Mouse (Mus musculus) Muller cell, postnatal 12 days (primary cell): ENCODE measurements around the gene P2ry2.
A peak's percentile ranks its signal among the peaks of the same experiment; 100 is the strongest.

Experiments
- DNase-seq: peaks from one replicate; pipeline ENCODE4 v3.0.0-alpha.2; 2015; ENCODE audit errors: inconsistent ontology term

The P2ry2 gene

DNA sequence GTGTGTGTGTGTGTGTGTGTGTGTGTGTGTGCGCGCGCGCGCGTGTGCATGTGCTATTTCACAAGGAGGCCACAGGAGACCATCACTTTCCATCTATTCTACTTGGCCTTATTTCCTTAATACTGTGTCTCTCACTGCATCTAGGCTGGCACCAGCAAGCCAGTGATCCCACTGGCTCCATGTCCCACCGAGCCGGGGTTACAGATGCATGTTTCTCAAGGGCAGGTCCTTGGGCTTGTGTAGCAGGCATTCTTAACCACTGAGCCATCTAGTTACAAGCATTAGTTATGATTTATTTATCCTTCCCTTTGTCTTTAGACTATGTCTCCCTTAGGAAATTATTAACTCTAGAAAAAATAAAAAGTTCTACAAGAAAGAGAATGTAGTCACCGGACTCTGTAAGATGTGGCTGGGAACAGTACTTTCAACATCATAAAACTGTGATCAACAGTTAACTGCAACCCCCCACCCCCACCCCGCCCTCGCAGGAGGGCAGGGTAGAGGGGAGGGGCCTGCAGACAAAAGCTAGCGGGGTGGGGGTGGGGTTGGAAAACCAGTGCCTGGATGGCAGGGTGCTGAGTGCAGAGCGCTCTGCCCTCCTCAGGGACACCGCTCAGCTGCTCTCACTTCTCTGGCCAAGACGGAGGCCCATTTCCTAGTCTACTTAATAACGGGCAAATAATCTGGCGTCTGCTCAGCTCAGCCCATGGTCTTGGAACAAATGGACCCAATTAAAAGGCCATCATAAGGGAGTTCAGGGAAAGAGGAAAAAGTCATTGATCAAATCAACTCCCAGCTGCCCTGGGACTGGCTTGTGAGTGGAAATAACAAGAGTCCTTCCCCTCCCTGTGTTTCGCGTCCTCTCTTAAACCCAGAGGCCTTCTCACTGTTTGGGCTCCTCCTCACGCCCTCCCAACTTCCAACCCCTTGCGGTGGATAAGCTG lies 27.9 kb downstream of the P2ry2 start:
- DNase-seq = peak; percentile 83

DNA sequence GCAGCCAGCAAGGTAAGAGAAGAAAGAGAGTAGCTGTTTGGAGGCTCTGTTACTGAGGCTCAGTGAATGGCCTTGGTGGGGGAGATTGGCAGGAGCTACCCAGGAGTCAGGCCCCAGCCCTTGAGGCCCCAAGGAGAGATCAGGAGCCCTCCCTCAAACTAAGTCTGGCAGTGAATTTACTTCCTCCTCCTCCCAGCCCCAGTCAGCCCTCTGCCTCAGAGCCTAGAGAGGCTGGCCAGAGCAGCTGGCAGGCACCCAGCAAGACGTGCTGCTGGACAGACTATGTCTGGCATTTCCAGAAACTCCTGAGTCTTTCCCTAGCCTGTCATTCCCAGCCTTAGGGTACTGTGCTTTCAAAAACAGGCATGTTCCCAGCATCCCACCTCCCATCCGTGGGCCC lies 33.5 kb downstream of the P2ry2 start:
- DNase-seq = peak; percentile 52

DNA sequence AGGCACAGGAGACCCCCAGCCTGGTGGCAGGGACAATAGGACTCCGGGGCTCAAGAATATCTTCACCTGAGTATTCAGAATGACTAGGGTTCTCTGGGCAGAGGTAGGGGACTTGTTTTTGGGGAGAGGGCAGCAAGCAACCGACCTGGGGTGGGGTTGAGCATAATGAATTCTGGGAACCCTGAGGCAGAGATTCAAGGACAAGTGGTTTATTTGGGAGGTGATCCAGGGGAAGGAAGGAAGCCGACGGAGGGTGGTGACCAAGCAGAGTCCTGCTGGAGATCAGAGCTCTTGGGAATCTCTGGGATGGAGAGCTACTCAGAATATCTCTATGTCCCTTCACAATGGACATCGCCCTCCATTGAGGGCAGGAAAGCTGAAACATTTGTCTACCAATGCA lies 34.5 kb downstream of the P2ry2 start:
- no peak for DNase-seq

DNA sequence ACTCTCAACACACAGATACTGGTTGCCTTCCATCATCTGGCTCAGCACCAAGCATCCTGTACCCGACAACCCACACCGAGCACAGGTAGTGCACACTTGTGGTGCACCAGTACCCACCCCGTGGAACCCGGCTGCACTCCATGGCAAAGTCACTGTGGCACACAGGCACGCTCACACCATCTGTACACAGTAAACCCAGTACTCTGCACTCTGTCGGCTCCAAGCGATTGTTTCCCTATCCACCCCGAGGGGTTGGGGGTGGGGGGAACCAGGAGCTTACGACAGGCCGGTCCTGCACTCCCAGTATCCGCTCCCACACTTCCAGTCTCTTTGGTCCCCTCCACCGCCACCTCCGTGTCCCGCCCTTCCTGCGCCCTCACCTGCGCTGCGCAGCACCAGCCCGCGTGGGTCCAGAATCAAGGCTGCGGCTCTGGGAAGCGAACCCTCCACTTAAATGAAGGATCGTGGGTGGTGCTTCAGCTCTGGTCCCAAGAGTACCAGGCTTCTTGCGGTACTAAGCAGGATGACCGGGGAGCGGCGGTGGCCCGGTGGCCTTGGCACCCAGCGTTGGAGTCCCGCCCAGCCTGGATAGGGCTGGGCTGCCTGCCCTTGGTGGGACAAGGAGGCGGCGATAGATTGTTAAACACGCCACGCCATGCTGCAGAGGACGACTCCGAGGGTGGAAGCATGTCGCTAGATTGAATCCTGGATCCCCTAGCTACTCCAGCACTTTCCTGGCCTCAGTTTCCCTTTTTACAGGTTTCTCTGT lies 38.3 kb downstream of the P2ry2 start, which contains the start of gene P2ry6:
P2ry6 (minus strand) TSS at position 515 of the 769 bp plus-strand sequence.
- peak; percentile 60 for DNase-seq

DNA sequence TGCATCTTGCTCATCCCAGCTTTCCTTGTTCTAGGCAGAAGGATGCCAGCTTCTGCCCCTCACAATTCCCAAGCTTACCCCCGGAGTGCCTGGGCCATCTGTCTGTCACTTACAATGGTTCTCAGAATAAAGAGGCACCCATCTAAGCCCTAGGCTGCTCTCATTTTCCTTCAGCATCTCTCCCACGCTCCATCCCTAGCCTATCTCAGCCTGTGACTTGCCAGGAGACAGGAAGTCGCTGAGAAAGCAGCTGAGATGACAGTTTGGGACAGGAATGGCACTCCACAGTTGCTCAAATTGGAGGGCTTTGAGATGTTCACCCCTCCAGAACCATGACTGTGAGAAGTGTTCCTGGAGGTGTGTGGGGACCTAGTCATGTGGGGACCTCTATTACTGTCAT lies 39.8 kb downstream of the P2ry2 start:
- no peak for DNase-seq

DNA sequence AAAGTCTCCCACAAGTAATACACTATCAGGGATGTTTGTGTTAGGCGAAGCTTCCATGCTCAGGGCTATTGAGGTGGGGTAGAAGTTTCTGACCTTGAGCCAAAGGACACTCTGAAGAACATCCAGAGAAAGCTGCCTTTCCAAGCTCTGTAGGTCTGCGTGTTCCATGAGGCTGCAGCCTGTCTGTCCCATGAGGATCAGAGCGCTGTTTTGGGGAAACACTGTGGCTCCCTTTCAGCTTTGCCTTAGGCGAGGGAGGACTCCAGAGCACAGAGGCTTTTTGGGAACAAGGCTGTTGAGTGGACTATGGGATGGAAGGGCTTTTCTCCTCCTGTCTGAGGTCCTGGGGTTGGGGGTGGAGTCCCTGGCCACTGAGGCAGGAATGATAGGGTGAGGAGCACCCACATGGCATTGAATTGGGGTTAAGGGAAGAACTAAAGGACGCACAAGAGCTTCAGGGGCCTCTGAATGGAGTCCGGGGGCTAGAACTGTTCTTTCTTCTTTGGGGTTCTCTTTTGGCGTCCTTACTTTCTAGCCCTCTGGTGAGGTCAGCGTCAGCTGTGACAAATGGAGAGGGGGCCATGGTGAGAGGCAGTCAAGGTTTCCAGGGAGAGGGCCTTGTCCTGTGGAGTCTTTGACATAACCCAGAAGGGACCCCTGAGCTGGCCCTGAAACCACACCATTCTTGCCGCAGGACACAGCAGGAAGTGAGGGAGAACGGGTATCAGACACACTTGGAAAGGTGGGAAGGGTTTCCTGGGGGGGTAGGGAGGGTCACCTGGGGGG lies 43.6 kb downstream of the P2ry2 start:
- no peak for DNase-seq

DNA sequence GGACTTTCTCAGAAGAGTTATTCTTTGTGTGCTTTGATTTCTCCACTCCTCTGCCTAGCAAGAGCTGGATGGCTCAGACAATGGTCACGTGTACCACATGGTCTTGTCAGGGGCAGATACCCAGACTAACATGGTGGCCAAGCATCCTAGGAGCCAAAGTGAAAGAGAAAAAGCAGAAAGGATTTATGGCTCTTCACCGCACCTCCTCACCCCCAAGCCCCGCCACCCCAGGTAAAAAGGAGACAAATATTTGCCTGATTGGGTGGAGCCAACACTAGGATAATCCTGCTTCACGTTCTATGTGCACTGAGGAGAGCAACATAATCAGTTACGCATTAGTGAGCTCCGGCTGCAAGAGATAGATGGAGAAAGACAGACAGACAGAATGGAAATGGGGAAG lies 44.3 kb downstream of the P2ry2 start:
- no peak for DNase-seq

DNA sequence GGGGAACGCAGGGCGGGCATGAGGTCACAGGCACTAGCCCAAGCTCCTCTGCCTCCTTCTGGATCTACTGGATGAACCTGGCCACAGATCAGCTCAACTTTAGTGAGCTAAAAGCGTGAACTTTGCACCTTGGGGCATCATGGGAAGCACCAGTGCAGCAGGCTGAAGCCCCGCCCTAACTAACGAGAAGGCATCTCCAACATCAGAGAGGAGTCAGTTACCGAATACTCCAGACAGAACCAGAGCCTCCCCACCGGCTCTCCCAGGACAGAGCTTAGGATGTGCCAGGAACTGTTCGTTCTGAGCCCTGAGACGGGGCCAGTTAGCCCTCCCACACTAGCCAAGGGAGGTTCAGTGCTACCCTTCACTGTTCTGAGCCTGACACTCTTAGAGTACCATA lies 44.8 kb downstream of the P2ry2 start:
- DNase-seq = no peak

DNA sequence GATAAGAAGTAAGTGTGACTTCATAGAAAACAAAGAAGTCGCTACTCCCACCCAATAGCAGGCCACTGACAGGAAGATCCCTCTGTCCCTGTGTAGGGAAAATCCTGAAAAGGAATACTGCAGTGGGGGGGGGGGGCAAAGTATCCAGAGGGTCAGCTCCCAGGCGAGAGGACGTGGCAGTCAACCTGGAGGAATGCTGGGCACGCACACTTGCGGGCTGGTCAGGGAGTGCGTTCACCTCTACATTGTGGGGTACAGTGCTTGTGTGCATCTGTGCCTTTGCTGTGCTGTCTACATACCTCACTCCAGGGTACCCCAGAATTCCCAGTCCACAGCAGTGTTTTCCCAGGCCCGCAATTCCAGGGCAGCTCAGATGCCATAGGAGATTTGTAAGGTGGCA lies 46.7 kb downstream of the P2ry2 start:
- no peak for DNase-seq

DNA sequence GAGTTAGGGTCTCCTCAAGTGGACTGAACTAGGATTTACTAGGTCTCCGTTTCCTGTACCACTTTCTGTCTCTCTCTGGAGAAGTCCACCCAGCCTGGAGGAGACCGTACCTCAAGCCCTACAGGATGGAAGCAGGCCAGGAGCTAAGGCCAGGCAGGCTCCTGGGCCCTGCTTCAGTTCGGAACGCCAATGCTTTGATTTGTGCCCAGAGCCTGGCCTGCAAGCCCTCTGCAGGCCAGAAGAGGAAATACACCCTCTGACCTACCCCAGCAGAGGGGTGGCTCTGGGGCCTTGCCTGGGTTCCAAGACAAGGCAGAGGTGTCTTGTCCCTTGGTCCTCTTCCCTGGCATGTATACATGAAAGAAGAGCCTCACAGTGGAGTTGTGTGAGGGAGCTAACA lies 47.6 kb downstream of the P2ry2 start:
- peak; percentile 16 for DNase-seq

DNA sequence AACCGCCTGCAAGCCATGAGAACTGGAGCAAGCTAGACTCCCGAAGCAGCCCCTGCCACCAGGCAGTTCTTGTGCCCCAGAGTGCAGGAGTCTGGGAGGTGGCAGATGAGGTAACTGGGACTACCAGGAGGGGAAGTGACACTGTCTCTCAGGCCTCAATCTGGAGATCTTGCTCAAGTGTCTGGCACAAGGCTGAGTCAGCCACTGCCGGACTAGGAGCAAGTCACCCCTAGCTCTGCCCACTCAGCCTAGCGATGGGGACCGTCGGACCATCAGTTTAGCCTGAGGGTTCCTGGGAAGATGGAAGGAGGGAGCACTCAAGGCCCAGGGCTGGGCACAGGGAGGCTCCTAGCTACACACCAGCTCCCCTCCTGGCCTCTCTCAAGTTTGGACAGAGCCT lies 48.4 kb downstream of the P2ry2 start:
- DNase-seq = no peak

DNA sequence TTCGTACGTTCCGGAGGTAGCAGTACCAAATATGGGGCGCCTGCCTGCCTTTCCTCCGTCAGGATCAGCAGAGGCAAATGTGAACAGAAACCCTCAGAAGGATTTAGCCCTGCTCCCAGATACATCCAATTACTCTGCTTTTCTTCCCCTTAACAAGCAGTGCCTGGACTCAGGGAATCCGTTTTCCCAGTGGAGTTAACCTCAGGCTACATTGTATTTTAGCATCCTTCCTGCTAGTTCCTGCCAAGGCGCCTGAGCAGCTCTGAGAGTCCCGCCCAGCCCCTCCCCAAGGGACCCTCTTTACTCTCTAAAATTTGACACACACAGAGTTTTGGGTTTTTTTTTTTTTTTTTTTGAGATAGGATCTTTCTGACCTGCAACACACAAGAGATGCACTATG lies 49.3 kb downstream of the P2ry2 start:
- no peak for DNase-seq

DNA sequence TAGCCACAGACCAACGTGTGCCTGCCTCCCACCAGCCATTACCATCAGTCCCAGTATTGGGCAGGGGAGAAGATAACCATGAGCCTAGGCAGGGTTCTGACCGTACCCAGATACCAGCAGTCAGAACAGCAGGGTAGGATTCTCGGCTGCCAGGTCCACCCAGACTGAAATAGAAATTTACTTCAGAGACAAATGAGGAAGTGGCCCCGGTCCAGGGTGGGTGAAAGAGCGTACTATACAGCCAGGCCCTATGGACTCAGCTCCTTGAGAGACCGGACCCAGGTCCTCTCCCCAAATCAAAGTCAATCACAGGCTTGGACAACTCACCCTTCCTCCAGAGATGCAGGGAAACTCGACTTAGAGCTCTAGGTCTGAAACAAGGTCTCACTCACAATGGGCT lies 51.5 kb downstream of the P2ry2 start:
- DNase-seq = no peak

DNA sequence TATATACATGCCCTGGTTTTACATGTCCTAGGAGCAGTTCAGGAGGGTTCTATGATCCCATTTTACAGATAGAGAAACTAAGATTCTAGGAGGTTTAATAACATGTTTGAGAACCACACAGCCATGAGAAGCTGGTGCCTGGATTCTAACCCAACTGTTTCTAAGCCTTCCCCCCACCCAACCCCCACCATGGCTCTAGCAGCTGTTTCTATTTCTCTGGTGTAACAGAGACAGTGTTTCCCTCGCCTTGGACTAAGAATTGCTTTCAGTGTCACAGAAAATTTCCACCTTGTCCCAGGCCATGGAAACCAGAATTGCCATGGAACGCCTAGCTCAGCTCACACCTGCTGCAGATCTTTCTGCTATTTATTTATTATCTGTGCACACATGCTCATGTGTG lies 52.2 kb downstream of the P2ry2 start:
- DNase-seq = no peak

DNA sequence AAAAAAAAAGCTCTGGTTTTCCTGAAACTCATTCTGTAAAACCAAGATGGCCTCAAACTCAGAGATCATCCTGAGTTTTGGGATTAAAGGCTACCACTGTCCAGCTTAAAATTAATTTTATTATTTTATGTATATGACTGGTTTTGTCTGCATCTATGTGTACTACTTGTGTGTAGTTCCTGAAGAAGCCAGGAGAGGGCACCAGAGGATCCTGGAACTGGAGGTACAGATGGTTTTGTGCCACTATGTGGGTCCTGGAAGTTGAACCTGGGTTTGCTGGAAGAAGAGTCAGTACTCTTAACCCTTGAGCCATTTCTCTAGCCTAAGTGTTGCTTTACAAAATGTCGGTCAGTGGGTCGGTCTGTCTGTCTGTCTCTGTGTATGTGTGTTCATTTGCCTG lies 54.2 kb downstream of the P2ry2 start:
- DNase-seq = no peak

DNA sequence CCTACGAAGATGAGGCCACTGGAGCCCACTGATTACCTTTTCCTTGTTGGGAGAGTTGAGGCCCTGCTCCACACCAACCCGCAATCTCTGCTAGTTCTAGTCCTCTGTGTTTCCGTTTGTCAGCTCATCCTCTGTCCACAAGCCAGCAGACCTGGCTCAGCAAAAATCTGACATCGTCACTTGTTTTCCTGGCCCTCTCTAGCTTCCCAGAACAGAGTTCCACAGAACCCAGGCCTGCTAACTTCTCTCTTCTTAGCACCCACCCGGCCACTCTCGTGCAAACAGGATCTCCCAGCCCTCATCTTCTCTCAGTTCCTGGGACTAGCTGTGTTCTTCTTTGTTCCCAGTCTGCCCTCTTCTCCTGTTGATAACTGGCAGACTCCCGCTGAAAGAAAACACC lies 60.0 kb downstream of the P2ry2 start:
- no peak for DNase-seq

DNA sequence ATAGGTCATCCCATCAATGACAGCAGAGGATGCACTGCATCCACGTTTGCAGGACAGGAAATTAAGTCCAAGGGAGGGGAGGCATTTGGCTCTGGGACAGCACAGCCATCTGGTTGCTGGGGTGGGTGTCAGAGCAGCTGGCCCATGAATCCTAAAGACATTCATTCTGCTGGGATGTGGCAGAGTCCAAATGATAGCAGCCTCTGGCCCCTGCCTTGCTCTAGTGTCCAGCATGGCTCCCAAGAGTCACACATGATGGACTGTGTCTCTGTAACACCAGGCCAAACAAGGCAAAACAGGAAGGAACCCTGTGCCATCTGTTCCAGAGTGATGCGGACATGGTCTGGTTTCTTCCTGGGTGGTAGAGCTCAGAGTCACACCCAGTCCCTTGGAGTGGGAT lies 60.8 kb downstream of the P2ry2 start:
- DNase-seq = no peak

DNA sequence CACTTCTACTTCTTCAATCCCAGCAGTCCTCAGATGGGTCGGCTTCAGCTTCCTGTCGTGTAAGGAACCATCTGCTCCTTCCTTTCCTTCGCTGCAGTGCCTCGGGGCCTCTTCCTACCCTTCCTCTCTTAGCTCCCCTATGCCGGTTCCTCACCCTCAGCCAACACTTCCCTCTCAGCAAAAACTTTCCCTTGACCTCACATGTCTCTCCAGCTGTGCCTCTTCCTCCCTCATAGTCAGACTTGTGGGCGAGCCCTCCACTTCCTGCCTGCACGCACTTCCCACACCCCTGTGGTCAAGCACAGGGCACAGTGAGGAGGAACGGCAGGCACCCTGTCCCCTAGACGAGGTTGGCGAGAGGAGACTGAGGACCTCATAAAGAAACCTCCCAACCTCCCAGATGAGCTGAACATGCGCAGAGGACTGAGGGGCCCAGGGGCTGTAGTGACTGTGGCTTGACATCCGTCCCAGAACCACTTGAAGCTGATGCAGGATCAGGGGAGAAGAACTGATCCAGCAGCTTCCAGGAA lies 62.1 kb downstream of the P2ry2 start:
- DNase-seq = no peak

DNA sequence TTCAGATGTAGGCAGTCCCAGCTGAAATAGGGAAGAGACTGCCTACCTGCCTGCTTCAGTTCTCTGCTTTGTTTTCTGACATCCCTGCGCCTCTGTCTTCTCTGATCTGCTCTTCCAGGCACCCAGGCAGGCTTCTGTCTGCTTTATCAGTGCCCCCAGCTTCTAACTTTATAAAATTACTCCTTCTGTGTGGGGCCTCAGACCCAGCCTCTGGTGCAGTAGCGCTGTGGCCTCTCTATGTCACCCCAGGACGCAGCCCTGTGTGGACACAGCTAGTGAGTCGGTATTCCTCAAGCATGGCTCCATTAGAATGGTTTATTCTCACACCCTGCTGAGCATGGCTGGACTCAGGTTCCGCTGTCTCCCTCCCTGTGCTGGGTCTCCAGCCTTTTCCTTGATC lies 62.6 kb downstream of the P2ry2 start:
- no peak for DNase-seq
